Mouse (Mus musculus) C2C12 (cell line): ENCODE measurements at regions not wholly inside any gene's neighbourhood (a gene's known extent, or its start where the extent isn't known, plus 50 kb on each side); places are given as distances from the start of the nearest gene placed in this dataset.

ENCODE experiments used
- H3K27me3 ChIP-seq: one replicate; pipeline ENCODE4 v1.6.1; 2011; ENCODE audit not compliant: control insufficient read depth, insufficient read depth, insufficient read length
- H3K36me3 ChIP-seq: one replicate; pipeline ENCODE4 v1.6.1; 2011; ENCODE audit not compliant: control insufficient read depth, insufficient read depth
- H3K4me3 ChIP-seq: one replicate; pipeline ENCODE4 v1.5.1; 2011; ENCODE audit warnings: mild to moderate bottlenecking, control low read depth; ENCODE audit not compliant: poor library complexity, insufficient read depth, severe bottlenecking
- H3K79me2 ChIP-seq: one replicate; pipeline ENCODE4 v1.6.1; 2011; ENCODE audit not compliant: control insufficient read depth, insufficient read depth
- H3K79me3 ChIP-seq: one replicate; pipeline ENCODE4 v1.6.1; 2011; ENCODE audit warnings: low read depth, control low read depth
- H3ac ChIP-seq: one replicate; pipeline ENCODE3; 2011; ENCODE audit warnings: low read depth; ENCODE audit not compliant: control insufficient read depth, insufficient read length
- CEBPB ChIP-seq: IDR thresholded peaks from one replicate; pipeline ENCODE4 v1.6.1; 2011; ENCODE audit warnings: low read depth, mild to moderate bottlenecking, control low read depth, moderate library complexity
- CTCF ChIP-seq: IDR thresholded peaks from one replicate; pipeline ENCODE4 v1.5.1; 2011; ENCODE audit not compliant: control insufficient read depth, insufficient read depth, insufficient read length
- FOSL1 ChIP-seq: IDR thresholded peaks from one replicate; pipeline ENCODE4 v1.8.0; 2011; ENCODE audit warnings: mild to moderate bottlenecking, low read length; ENCODE audit not compliant: poor library complexity, insufficient read depth, severe bottlenecking
- MAX ChIP-seq: IDR thresholded peaks from one replicate; pipeline ENCODE4 v1.6.1; 2011; ENCODE audit warnings: mild to moderate bottlenecking, control low read depth
- MYOD1 ChIP-seq: IDR thresholded peaks from one replicate; pipeline ENCODE4 v1.6.1; 2011; ENCODE audit warnings: low read depth; ENCODE audit not compliant: control insufficient read depth, insufficient read length
- MYOG ChIP-seq: IDR thresholded peaks from one replicate; pipeline ENCODE4 v1.6.1; 2011; ENCODE audit not compliant: control insufficient read depth, insufficient read length; ENCODE audit errors: extremely low read depth
- USF1 ChIP-seq: IDR thresholded peaks from one replicate; pipeline ENCODE4 v1.6.1; 2011; ENCODE audit warnings: low read depth, mild to moderate bottlenecking, control low read depth, moderate library complexity

- peaks cover 57% of the 10 kb centered on the region for H3K36me3 ChIP-seq
- peaks cover 76% of the 10 kb centered on the region for H3K79me2 ChIP-seq
- H3ac ChIP-seq, result no peak overlapping the region
- TF ChIP-seq MYOD1 (no peak), FOSL1 (no peak), CTCF (no peak)
- H3K4me3 ChIP-seq, result no peak overlapping the region
- H3K79me3 ChIP-seq, result peaks cover 12% of the 10 kb centered on the region
- H3K27me3 ChIP-seq, result no peaks in the 10 kb centered on the region
Measured at GRCm38 (mm10) chr15:62234182-62234760, 1311.5 kb upstream of the A1bg start.

DNA sequence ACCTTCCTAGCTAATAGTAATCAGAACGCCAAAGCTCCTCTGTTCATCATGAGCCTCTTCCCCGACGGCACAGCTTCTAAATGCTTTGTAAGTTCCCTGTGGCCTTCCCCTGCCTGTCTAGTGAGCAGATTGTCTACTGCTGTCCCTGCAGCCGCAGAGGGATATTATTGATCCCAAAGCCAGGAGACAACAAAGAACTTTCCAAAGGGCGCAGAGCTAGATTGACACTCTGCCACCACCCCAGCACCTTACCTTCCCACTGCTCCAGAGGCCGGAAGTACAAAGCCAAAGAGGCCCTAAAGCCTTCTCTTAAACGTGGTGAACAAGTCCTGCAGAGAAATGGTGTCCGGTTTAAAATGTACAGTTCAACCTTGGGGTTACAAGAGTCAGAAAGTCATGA lies 1310.3 kb upstream of the A1bg start:
- Histone ChIP-seq H3K4me3 (no peak overlapping the region), H3K79me2 (peaks cover 72% of the 10 kb centered on the region), H3K36me3 (peaks cover 57% of the 10 kb centered on the region), H3ac (no peak overlapping the region), H3K27me3 (no peaks in the 10 kb centered on the region), H3K79me3 (peaks cover 8% of the 10 kb centered on the region)
- TF ChIP-seq MYOD1 (no peak), MYOG (no peak), CEBPB (no peak), CTCF (no peak), USF1 (no peak), FOSL1 (no peak), MAX (no peak)

- TF ChIP-seq CTCF (no peak), MYOG (no peak), FOSL1 (no peak), CEBPB (no peak), MAX (no peak), USF1 (no peak), MYOD1 (no peak)
- H3K27me3 ChIP-seq, result no peaks in the 10 kb centered on the region
- H3K4me3 ChIP-seq, result no peak overlapping the region
- peaks cover 7% of the 10 kb centered on the region for H3K79me3 ChIP-seq
- H3ac ChIP-seq, result no peak overlapping the region
- peaks cover 57% of the 10 kb centered on the region for H3K36me3 ChIP-seq
- H3K79me2 ChIP-seq, result peaks cover 57% of the 10 kb centered on the region
Measured at GRCm38 (mm10) chr15:62231709-62232108, 1308.9 kb upstream of the A1bg start.

DNA sequence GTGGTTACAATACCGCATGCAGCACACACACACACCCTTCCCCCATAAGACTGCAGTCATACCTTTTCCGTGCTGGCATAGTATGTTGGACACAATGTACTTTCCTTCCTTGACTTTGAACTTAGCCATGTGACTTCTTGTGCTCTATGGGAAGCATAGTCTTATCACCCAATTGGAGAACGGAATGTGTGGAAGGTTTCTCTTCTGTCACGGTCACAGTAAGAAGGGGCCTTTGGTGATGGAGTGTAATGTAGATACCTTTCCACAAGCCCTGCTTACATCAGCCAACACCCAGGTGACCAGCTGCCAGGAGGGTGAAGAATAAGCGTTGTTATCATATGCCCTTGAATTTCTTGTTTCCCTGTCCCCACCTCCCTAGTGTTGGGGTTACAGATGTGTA lies 1308.0 kb upstream of the A1bg start:
- H3ac ChIP-seq, result no peak overlapping the region
- peaks cover 7% of the 10 kb centered on the region for H3K79me3 ChIP-seq
- H3K27me3 ChIP-seq, result no peaks in the 10 kb centered on the region
- TF ChIP-seq USF1, result no peak
- TF ChIP-seq MYOG, result no peak
- TF ChIP-seq CTCF, result no peak
- no peak for TF ChIP-seq MYOD1
- TF ChIP-seq FOSL1, result no peak
- no peak for TF ChIP-seq CEBPB
- no peak for TF ChIP-seq MAX
- H3K79me2 ChIP-seq, result peaks cover 52% of the 10 kb centered on the region
- H3K36me3 ChIP-seq, result peaks cover 57% of the 10 kb centered on the region
- no peak overlapping the region for H3K4me3 ChIP-seq

- Histone ChIP-seq H3K27me3 (no peaks in the 10 kb centered on the region), H3K79me3 (peaks cover 8% of the 10 kb centered on the region), H3K36me3 (peaks cover 58% of the 10 kb centered on the region), H3K4me3 (no peak overlapping the region), H3ac (no peak overlapping the region), H3K79me2 (peaks cover 56% of the 10 kb centered on the region)
- TF ChIP-seq MYOG, result no peak
- TF ChIP-seq MYOD1, result no peak
- TF ChIP-seq FOSL1, result no peak
- no peak for TF ChIP-seq CEBPB
- TF ChIP-seq MAX, result no peak
- no peak for TF ChIP-seq USF1
- no peak for TF ChIP-seq CTCF
Measured at GRCm38 (mm10) chr15:62229491-62230283, 1306.9 kb upstream of the A1bg start.
